Mouse (Mus musculus) kidney, postnatal 10 days (tissue): ENCODE results near the gene Prokr1.
"Not testable (repeated sequence)": the region's sequence is repeated elsewhere in the genome, so short reads cannot be mapped to it uniquely, and the experiment has no call there.

Experiments used
- DNase-seq: peaks from one replicate; pipeline ENCODE4 v3.0.0; 2021; ENCODE audit warnings: mixed read lengths

Gene Prokr1

DNA sequence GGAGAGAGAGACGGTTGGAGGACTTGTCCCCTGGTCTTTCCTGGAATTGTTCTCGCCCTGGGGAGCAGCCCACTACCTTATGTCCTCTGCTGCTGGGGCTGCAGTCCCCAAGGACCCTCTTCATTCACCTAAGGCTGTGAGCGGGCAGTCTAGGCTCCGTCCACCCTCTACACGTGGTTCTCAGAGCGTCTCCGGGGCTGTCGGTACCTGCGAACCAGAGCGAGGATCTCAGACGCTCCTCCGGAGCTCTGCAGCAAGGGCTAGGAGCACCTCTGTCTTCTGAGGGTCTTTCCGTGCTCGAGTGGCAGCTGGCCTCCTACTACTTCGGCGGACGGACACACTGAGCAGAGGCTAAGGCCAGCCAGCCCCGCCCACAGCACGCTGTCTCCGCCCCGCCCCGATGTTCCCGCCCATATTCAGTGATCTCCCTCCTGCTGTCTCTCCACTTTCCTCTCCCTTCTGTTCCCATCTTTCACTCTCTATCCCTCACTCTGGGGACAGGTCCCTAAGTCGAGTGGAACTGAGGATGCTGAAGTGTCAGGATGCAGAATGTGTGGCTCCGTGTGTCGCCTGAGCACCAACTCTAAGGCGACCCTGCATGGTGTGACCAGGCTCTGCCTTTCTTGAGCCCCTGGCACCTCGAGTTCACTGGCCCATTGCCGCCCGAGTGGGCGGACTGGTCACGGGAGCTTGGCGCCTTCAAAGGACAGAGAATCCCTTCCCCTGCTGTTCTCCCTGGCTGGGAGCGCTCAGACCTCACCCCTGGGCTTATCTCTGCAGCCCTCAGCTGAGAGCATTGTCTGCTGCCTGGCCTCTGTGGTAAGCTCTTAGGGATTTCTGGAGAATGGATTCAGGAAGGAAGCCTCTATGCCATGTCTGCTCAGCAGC lies at the start of gene Prokr1:
Gene Prokr1 (minus strand): TSS at position 350 of the 888 bp plus-strand sequence.
- DNase-seq = peak; percentile 79

DNA sequence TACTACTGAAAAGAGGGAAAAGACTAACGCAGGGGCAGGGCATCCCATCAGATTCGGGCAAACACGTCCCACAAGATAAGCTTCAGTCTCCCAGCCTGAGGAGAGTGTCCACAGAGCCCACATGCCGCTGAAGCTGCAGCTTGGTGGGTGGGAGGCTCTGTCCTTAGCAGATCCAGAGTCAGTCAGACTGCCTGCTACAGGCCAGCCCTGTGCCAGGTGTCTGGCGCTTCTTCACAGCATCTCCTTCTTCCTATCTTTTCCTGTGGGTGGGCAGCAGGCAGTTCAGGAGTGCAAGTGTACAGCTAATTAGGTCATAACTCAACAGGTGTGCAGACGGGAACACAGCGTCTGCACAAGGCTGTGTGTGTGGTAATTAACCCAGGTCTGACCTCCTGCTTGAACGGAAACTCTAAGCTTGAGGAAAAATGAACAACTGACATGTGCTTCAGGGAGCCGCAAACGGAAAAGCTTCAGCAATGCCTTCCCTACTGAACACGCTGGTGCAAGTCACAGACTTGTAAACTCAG lies 47.7 kb upstream of the Prokr1 start:
- peak; percentile 15 for DNase-seq

DNA sequence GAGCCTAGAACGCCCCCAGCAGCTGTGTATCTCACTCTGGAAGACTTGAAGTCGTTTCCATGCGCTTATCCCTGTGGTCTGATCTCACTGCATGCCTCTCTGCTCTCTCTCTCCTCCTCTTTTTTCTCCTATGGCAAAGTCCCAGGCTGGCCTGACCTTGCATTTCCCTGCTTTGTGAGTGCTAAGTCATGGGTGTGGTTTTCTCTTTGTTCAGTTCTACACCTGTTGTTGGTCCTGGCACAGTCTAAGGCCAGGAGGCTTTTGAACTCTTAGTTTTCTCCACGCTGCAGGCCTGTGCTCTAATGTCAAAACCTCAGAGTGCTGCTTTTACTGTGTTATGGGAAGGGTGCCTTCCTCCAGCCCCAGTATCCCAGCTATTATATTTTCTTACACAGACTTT lies 41.6 kb upstream of the Prokr1 start:
- no peak for DNase-seq

DNA sequence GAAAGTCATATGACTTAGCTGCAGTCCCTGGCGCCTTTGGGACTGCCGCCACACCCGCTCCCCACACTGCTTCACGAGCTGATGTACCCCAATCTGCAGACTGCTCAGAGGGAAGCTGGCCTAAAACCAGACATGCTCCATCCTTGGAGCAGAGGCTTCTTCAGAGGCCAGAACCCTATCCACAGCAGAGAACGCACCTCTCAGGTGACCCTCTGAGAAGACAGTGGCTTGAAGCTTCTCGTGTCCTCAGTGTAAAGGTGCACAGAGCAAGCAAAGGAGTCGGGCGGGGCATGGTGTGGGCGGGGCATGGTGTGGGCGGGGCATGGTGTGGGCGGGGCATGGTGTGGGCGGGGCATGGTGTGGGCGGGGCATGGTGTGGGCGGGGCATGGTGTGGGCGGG lies 38.4 kb upstream of the Prokr1 start:
- DNase-seq = not testable (repeated sequence)

DNA sequence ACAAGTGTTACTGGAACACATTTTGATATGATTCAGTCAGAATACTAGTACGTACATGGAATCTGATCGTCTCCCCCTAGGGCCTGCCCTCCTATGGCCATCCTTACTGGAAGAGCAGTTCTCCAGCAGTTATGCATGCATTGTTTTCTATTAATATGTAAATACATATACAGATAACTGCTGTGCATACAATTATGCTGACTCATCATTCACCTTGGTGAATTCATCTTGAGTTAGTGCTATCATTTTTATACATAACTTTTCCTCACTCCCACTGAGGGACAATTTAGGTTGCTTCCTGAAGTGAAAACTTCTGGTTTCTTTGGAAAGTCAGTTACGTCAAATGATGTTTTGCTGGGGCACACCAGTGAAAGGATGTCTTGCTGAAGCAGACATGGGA lies 32.6 kb upstream of the Prokr1 start:
- DNase-seq = no peak

DNA sequence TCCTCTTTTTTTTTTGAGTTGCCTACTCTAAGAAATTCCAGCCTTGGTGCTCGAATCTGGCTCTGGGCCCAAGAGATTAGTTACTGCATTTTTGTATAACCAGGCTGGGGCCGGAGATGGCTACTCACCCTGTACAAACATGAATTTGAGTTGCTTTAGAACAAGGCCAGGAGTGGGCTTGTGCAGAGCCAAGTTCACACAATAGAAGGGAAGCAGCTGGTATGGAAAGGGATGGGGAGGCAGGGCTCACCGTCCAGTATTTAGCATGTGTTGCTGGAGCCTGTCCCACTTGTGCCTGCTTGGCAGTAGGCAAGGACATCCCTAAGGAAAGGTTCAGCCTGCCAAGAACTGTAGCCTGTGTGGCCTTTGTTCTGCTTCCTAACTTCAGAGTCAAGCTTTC lies 30.7 kb upstream of the Prokr1 start:
- peak; percentile 53 for DNase-seq

DNA sequence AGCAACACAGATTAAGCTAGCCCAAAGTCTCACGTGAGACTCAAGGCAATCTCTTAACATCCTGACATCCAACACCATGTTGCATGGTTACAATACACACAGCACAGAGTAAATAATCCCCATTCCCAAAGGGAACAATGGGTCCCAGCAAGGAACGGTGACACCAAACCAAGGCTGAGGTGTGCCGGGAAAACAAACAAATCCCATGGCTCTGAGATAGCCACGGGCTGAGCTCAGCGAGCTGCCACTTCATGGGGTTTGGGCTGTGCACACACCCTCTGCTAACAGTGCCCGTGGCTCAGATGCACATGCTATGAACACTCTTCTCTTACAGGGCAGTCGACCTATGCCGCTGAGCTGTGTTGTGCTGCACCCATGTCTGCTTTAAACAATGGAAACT lies 27.5 kb upstream of the Prokr1 start:
- DNase-seq = no peak

DNA sequence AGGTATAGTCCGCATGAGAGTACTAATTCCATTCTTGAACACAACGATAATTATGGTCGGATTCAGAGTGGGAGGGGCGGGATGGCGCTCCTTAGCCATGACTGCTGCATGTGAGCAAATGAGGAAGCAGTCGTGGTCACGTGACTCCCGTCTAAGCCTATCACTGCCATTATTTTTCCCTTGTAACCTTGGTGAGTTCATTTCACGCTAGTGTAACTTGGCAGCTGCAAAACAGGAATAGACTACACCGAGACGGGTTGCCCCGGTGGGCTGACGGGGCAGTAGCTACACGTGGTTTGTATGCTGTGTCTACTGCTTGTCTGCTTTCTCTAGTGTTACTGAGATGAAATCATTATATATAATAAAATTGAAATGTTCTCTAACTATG lies 25.1 kb upstream of the Prokr1 start:
- no peak for DNase-seq

DNA sequence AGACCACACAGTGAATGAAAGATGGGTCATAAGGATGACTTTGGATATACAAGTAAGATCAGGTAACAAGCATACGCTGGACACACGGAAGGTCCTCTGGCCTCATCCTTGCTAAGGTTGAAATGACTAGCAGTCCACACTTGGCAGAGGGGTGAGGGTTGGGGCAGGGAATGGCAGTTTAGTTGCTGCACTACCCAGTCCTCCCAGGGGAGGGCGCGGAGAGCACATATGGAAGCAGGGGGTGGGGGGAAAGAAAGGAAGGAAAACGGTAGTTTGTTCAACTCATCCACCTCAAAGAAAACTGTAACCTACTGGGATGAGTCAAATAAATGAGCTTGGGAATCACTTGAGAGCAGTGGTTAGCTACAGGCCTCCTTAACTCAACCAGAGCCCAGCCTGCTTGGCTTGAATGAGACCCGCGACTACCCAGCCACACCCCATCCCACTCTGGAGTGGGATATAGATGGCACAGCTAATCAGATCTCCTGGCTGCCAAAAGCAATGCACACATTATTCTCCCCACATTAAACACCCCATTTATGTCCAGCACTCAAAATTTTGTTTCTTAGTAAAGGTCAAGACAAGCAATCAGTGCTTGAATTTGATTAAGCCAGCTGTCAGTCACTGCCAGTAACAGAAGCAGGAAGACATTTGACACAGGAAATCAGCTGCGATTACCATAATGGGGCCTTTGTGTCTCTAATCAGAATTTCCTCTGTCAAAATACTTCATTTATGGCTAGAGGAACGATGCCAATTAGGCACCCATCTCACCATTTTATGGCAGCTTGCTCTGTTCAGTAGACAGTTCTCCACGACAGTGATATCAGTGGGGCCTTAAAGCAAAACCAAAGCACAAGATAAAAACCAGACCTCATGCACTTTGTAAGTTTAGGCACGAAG lies 24.5 kb upstream of the Prokr1 start:
- DNase-seq = peak; percentile 76

DNA sequence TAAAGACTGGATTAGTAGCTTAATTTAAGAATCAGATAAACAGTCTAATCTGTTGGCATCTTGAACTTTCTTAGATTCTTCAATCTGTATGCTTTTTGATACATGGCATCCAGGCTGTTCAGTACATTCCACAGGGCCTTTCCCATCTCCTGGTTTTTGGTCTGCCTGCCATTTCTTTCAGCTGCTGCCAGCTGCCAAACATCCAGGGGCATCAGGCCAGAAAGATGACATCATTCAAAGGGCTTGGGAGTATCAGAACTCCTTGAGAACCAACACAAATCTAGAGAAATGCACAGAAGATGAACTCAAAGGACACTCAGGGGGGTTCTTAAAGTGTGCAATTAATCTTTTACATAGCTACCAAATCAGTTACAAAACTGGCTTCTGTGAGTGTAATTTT lies 9.3 kb upstream of the Prokr1 start:
- peak; percentile 52 for DNase-seq

DNA sequence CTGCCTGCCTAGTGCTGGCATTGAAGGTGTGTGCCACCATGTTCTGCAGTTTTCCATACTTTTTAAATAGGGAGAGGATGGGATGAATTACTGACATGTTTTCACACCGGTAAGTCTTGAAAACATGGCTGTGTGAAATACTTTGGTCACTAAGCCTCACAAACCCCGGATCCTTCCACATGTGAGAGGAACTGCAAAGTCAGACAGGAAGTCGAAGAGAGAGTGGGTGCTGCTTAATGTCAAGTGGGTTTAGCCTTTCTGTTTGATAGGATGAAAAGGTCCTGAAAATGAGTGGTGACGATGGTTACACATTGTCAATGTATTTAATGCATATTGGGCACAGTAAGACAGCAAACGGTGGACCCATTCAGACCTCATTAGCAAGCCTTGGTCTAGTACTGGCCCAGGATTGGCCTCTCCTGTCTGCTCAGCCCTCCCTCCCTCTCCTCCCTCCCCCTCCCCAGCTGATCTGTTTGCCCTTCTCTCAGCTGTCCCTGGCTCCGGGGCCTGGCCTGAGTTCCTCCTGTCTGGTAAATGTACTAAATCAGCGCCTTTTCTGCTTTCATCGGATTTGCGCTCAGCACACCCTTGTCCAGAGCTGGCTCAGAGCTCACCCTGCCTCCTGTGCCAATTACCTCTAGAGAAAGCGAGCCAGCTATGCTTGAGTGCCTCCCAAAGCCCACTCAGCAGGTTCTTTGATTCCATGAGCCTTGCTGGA lies 6.7 kb upstream of the Prokr1 start:
- peak; percentile 70 for DNase-seq

DNA sequence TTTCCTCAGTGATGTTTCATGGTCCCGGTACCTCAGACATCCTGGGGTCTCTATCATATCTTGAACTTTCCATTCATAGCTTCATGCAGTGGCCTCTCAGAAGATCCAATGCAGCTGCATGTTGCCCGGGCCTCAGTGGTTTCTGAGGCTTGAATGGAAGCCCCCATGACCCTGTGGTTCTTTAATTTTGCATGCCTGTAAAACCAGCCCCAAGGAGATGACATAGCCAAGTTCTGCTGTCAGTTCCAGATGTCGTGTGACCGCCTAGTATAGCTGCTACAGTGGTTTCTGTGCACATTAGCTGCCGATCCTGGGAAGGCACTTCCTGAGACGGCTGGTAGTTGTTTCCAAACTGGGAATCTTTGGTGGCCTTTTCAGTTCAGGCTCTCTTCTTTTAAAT lies 3.6 kb upstream of the Prokr1 start:
- DNase-seq = no peak

DNA sequence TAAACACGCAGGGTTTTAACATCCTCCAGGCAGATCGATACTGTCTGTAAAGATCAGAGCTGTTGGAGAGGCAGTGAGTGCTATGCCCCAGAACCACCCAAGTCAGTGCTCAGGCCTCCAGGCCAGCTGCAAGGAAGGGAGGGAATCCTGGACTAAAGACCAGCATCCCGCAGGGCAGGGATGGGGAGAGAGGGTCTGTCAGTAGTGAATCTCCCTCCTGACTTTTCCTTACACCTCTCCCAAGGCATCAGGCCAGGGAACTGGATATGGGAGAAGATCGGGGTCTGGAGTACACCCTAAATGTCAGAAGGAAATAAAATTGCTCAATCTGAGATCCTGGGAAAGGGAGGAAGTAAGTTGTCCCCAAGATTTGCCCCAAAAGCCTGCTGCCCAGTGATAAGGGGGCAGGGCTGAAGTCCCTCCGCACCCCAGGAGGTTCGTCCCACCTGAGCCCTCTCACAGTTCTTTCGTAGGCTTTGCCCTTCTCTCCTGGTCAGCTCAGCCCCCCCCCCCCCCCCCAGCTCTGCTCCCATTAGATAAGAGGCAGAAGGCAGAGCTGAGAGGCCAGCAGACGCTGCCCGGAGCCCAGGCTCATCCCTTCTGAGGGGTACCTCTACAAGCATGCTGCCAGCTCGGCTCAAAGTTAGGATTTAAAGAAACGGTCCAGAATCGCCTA lies 687 bp downstream of the Prokr1 start:
- DNase-seq = no peak

DNA sequence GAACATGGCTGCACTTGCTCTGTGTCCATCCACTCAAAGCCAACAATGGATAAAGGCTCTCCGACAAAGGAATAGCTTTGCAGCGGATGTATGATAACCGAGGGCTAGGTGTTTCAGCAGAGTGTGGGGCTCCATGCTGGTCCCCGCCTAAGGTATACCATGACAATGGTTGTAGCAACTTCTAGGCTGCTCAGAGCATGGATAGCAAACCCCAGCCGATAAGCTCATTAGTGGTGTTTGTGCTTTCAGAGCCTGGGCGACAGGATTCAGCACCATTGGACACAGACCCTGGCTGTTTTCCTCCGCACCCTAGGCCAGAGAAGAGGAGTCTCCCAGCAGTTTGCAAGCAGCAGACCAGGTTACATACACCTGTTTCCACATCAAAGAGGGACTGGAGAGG lies 6.6 kb downstream of the Prokr1 start:
- no peak for DNase-seq

DNA sequence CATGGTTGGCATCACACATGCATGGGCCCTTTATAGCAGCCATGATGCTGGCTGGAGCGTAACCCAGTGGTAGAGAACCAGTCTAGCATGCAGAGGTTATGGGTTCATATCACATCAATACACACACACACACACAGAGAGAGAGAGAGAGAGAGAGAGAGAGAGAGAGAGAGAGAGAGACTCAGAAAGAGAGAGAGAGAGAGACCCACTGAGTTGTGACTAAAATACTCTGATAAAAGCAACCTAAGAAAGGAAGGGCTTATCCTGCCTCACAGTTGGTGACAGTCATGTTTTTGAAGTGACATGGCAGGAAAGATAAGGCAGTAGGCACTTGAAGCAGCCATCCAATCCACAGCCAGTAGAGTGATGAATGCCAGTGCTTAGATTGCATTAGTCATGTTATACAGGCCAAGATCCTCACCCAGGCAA lies 7.3 kb downstream of the Prokr1 start:
- DNase-seq = no peak

DNA sequence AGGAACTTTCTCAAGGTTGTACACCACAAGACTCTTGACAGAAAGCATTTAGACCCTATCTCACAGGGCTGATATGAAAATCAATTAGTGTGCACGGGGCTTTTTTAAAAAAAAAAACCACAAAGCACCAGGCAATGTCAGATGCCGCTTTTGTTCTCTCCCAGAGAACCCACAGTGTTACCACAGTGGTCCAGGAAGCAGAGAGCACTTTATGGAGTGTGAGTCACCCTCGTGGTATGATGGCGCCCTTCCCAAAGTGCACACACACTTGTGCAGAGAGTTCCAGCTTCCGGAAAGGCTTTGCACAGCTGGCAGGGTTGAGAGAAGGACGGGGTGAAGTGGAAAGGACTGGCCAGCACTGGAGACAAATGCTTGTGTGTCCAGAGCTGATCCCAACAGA lies 8.1 kb downstream of the Prokr1 start:
- DNase-seq = peak; percentile 57

DNA sequence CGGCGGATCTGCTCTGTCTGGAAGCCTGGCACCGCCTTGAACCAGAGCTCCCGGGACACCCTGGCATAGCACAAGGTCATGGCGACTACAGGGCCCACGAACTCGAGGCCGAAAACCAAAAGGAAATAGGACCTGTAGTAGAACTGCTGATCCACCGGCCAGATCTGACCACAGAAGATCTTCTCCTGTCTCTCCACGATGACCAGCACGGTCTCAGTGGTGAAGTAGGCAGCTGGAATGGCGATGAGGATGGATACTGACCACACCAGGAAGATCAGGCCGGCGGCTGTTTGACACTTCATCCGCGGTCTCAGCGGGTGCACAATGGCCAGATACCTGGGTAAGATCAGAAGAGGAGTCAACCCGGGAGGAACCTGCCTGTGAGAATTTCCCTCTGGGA lies 9.0 kb downstream of the Prokr1 start:
- no peak for DNase-seq

DNA sequence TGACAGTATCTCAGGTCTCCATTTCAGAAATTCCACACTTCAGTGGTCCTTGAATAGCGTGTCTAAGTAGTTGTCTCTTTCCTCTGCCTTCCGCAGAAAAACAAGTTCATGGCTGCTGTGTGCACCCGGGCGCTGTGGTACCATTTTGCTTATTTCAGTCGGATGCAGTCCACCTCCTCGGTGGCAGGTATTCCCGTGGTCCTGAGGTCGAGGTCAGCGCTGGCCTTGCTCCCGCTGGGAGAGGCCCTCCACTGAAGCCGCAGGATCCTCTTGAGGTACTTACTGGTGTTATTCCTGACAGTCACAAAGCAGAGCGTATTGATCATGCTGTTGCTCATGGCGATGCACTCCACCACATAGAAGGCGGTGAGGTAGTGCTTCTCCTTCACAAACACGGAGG lies 9.5 kb downstream of the Prokr1 start:
- DNase-seq = no peak

DNA sequence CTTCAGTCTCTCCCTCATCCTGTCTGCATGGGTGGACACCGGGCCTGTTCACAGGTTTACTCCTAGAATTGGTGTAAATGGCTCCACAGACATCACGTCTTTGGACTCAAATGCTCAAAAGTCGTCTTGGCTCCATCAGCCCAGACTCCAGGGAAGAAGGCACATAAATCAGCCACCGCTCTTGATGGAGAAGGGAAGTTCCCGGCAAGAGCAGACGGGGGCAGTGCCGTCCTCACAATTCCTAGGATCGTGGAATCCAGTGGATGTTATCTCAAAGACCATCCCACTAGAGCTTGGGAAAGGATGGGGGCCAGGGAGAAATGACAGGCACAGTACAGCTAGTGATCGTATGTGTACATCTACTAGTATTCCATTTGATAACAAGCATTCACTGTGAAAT lies 12.3 kb downstream of the Prokr1 start:
- peak; percentile 53 for DNase-seq

DNA sequence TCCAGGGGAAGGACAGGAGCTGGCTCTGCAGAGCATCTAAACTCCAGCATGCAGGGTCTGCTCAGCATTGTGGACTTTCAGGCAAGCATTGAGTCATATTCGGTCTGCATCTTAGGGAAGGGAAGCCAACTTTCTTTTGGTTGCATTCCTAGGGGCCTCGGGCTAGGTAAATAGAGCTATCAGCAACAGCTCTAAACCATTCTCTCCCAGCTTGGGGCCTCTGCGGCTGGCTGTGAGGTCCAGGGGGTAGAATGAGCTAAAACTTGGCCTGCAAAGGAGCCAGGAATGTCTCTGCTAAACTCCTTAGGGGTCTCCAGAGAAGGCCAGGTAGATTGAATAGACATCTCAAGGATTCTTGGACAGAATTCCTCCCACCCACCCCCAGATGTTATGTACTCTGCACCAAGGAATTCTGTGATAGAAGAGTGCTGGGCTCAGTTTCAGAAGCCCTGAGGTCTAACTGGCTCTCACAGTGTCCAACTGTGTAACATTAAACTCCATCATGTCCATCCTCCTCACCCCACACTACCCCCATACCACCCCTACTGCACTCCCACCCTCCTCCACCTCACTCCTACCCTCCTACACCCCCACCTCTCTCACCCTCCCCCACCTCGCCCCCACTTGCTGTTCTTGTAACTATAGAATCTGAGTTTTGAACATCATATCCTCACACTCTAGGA lies 13.8 kb downstream of the Prokr1 start:
- DNase-seq = no peak

DNA sequence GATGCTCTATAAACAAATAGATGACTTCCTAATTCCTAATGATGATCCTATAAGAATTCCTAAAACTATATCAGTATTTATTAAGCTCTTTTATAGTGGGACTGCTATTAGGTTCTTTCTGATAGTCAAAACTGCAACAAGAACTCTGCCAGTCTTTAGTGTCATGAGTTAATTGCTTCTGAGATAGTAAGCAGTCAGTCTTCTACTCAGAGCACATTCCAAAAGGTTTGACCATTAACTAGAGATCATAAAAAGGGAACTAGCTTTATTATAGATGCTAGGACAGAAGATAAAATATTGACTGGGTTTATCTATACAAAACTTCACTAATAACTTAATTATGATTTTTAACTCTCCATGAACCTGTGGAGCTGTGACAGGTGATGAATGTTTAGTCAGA lies 18.7 kb downstream of the Prokr1 start:
- DNase-seq = not testable (repeated sequence)
